Mouse (Mus musculus) heart, embryonic 13.5 days (tissue): Measurements from ENCODE around the gene Smim24. TPM values are rescaled to one million over a fixed set of nuclear protein-coding genes. Genes with fewer than 3 reads are reported as not detected.
A peak's percentile ranks its signal among the peaks of the same experiment; 100 is the strongest.

Source experiments
- ATAC-seq: fragments of 200-750 bp; cut with Nextera tagmentation; 2 replicates; pipeline ENCODE4 v1.8.0; 2017; ENCODE audit warnings: moderate TSS enrichment; ENCODE audit not compliant: insufficient number of reproducible peaks, low FRiP score, low TSS enrichment; ENCODE audit errors: extremely low read depth
- H3K27ac ChIP-seq: fragments of 300-500 bp; sonication (generic); replicated peaks from 2 replicates; pipeline ENCODE4 v1.5.1; 2015; ENCODE audit warnings: moderate library complexity, mild to moderate bottlenecking, inconsistent platforms
- H3K27me3 ChIP-seq: fragments of 300-500 bp; sonication (generic); replicated peaks from 2 replicates; pipeline ENCODE4 v1.6.1; 2015; ENCODE audit warnings: mild to moderate bottlenecking, inconsistent platforms
- H3K36me3 ChIP-seq: fragments of 300-500 bp; sonication (generic); 2 replicates; pipeline ENCODE4 v1.6.1; 2015; ENCODE audit warnings: mild to moderate bottlenecking, inconsistent platforms
- H3K4me1 ChIP-seq: fragments of 300-500 bp; sonication (generic); 2 replicates; pipeline ENCODE4 v1.6.1; 2015; ENCODE audit warnings: inconsistent platforms
- H3K4me2 ChIP-seq: fragments of 300-500 bp; sonication (generic); 2 replicates; pipeline ENCODE4 v1.6.1; 2015; ENCODE audit warnings: inconsistent platforms, mild to moderate bottlenecking, moderate library complexity
- H3K4me3 ChIP-seq: fragments of 300-500 bp; sonication (generic); 2 replicates; pipeline ENCODE4 v1.5.1; 2015; ENCODE audit warnings: moderate library complexity, mild to moderate bottlenecking, inconsistent platforms
- H3K9ac ChIP-seq: fragments of 300-500 bp; sonication (generic); 2 replicates; pipeline ENCODE4 v1.6.1; 2015; ENCODE audit warnings: inconsistent platforms, mild to moderate bottlenecking, moderate library complexity
- H3K9me3 ChIP-seq: fragments of 300-500 bp; sonication (generic); 2 replicates; pipeline ENCODE4 v1.6.1; 2016; ENCODE audit warnings: inconsistent platforms
- WGBS: fragments of 180-500 bp; shearing (Covaris S2); methylation state at CpG from one replicate; pipeline ENCODE4 v1.1.7; 2015; ENCODE audit warnings: mixed read lengths; 5-methylcytosine and 5-hydroxymethylcytosine counted together
- polyA plus RNA-seq: library from polyadenylated mRNA; unstranded; fragments of >200 nt; fragmentation: Nextera tagmentation; extraction: Ambion mirVana; gene quantifications from 2 replicates; pipeline ENCODE4 v1.2.1, GENCODE M21; 2015

The Smim24 gene
- polyA plus RNA-seq, result 2.7 and 3.1 TPM in 2 replicates

DNA sequence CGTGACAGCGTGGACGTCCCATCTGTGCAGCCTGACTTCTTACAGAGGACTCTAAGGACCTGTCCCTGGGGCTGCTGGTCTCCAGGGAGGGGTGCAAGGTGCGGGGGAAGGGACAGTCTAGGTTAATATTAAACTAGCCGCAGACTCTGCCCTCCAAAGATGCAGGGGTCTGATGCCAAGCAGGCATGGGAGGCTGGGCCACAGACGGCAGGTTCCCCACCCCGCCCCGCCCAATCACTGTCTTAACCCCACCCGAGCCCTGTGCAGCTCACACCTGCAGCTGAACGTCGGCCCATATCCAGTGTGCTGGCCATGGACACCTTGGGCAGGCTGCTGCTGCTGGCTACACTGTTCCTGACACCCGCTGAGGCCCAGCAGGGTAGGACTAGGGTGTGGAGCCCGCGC lies at the start of gene Smim24:
Smim24 (plus strand) TSS at position 271 of the 405 bp plus-strand sequence.
- H3K27ac ChIP-seq, result peak within 1 kb of the TSS; percentile 69
- WGBS, result 59% methylated on average over 14 of the region's 14 CpGs

DNA sequence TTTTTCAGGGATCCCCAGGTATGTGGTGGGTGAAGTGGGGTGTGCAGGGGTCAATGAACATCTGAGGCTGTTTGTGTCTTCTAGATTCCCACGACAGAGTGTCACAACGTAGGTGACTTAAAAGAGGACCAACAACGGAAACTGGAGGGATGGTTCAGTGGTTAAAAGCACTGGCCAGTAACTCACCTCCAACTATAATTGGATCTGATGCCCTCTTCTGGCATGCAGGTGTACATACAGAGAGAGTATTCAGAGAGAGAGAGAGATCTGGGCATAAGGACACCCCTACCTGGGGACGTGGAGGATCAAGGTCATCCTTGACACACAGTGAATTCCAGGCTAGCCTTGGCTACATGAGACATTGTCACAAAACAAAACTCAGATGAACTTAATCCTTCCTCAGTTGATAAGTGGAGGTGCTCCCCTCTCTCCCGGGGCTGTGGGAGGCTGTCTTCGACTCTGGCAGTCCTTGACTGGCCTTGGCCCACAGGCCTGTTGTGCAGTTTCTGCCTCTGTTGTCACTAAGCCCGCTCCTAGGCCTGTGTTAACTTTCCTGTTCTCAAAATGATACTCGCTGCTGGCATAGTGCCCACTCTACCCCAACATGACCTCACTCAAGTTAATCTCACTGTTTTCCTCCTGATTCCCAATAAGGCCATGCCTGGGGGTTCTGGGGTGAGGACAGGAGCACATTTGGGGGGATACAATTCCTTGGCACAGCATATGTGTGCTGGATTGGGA lies 48.3 kb upstream of the Smim24 start:
- H3K4me2 ChIP-seq, result no peak overlapping the region
- no peak for ATAC-seq
- H3K27me3 ChIP-seq, result peaks cover 50% of the 10 kb centered on the region
- 32% methylated on average over 8 of the region's 8 CpGs for WGBS
- H3K9ac ChIP-seq, result peak overlapping the region; percentile 37; the same call in 1 of the 2 replicates
- H3K9me3 ChIP-seq, result no peaks in the 10 kb centered on the region
- H3K27ac ChIP-seq, result no peak overlapping the region; the same call in 1 of the 2 replicates
- H3K4me3 ChIP-seq, result no peak overlapping the region
- peaks cover 65% of the 10 kb centered on the region for H3K4me1 ChIP-seq
- peaks cover 34% of the 10 kb centered on the region for H3K36me3 ChIP-seq

More for the DNA sequence above, at the start of gene Smim24:
- peak within 1 kb of the TSS; percentile 45 for H3K4me3 ChIP-seq
- no peak for ATAC-seq
- no peaks in the 10 kb centered on the region for H3K27me3 ChIP-seq
- H3K9ac ChIP-seq, result peak within 1 kb of the TSS; percentile 81
- peaks cover 37% of the 10 kb centered on the region for H3K36me3 ChIP-seq
- H3K4me2 ChIP-seq, result peak within 1 kb of the TSS; percentile 71
- H3K4me1 ChIP-seq, result peaks cover 34% of the 10 kb centered on the region
- H3K9me3 ChIP-seq, result no peaks in the 10 kb centered on the region

DNA sequence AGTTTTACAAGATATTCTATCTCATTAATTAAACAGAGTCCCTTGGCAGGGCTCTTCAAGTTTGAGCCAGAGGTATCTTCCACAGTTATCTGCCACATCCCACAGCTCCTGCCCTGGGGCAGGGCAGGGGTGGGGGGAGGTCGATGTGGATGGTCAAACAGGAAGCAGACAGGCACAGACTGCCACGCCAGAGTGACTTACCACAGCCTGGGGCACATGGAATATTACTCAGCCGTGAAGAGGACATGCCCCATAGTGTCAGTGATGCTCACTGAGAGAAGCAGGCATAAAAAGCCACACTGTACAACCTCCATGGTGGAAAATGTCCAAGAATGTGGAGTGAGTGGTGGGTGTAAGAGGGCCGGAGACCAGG lies 47.7 kb upstream of the Smim24 start:
- H3K27ac ChIP-seq, result no peak overlapping the region; the same call in 1 of the 2 replicates
- peaks cover 68% of the 10 kb centered on the region for H3K4me1 ChIP-seq
- WGBS, result 77% methylated on average over 4 of the region's 4 CpGs
- H3K9ac ChIP-seq, result no peak overlapping the region; the same call in 1 of the 2 replicates
- no peak for ATAC-seq
- H3K36me3 ChIP-seq, result peaks cover 34% of the 10 kb centered on the region
- no peak overlapping the region for H3K4me2 ChIP-seq
- no peaks in the 10 kb centered on the region for H3K9me3 ChIP-seq
- H3K27me3 ChIP-seq, result peaks cover 50% of the 10 kb centered on the region
- H3K4me3 ChIP-seq, result no peak overlapping the region

DNA sequence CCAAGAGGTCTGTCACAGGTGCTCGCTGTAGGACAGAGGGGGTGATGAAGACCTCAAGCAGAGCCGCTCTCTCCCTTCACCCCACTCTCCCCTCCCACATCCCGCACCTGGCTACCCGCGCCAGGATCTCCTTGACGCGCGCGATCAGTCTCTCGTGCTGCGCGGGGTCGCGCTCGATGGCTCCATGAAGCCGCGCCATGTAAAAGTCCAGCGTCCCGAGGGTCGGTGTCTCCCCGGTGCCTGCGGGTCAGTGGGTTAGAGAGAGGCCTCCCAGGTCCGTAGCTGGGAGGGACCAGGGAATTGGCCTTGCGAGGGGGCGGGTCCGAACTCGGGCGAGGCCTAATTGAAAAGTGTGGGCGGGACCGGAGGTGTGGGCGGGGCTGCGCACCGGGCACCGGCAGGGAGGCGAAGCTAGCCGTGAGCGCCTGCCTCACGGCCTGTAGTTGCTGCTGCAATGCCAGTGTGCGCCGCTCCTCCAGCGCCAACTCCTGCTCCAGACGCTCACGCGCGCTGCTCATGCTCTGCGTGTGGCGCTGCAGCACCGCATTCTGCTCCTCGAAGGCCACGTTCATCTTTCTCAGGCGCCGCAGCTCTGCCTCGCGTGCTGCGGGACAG lies 46.3 kb upstream of the Smim24 start:
- Histone ChIP-seq H3K4me3 (peak overlapping the region; percentile 36), H3K9me3 (no peaks in the 10 kb centered on the region), H3K27ac (peak overlapping the region; percentile 59; the same call in 1 of the 2 replicates), H3K4me2 (peak overlapping the region; percentile 66), H3K9ac (peak overlapping the region; percentile 71), H3K36me3 (peaks cover 34% of the 10 kb centered on the region), H3K27me3 (peaks cover 43% of the 10 kb centered on the region), H3K4me1 (peaks cover 63% of the 10 kb centered on the region)
- 12% methylated on average over 55 of the region's 55 CpGs for WGBS
- no peak for ATAC-seq

DNA sequence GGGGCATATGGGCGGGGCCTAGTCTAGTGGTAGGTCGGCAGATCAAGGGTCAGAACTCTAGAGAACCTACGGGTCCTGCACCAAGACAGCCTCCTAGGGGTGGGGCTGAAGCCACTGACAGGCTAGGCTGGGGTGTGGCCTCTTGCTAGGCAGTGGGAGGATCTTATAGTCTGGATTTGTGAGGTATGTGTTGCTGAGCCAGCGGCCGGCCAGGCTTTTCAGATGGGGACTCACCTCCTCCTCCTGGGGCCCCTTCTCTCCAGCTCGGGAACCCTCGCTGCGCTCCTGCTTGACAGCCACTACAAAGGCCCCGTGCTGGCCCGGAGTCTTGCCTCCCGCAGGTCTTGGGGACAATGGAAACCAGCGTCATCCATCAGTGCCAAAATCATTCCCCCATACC lies 43.7 kb upstream of the Smim24 start:
- peaks cover 34% of the 10 kb centered on the region for H3K36me3 ChIP-seq
- H3K4me1 ChIP-seq, result peaks cover 57% of the 10 kb centered on the region
- 10% methylated on average over 12 of the region's 12 CpGs for WGBS
- H3K9ac ChIP-seq, result peak overlapping the region; percentile 97
- ATAC-seq, result no peak
- peak overlapping the region; percentile 88 for H3K27ac ChIP-seq
- H3K9me3 ChIP-seq, result no peaks in the 10 kb centered on the region
- peak overlapping the region; percentile 86 for H3K4me3 ChIP-seq
- H3K4me2 ChIP-seq, result peak overlapping the region; percentile 92
- H3K27me3 ChIP-seq, result peaks cover 18% of the 10 kb centered on the region

DNA sequence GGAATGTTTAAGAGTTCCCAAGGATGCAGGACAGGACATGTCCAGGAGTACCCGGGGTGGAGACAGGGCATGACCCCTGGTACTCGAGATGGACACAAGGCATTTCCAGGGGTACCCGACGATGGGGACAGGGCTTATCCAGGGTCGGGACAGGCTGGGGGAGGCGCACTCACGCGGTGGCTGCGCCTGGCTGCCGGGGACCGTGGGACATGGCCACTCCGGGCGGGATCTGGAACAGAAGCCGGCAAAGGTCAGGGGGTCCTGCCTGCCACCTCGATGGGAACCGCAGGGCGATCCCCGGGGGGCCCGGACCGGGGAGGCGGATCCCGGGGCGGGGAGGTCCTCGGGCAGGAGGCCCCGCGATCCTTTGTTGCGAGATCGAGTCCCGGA lies 42.9 kb upstream of the Smim24 start:
- ATAC-seq, result no peak
- Histone ChIP-seq H3K27ac (peak overlapping the region; percentile 88), H3K4me2 (peak overlapping the region; percentile 92), H3K4me3 (peak overlapping the region; percentile 86), H3K36me3 (peaks cover 34% of the 10 kb centered on the region), H3K4me1 (peaks cover 51% of the 10 kb centered on the region), H3K9me3 (no peaks in the 10 kb centered on the region), H3K9ac (peak overlapping the region; percentile 97), H3K27me3 (peaks cover 11% of the 10 kb centered on the region)
- WGBS, result 2% methylated on average over 29 of the region's 29 CpGs

DNA sequence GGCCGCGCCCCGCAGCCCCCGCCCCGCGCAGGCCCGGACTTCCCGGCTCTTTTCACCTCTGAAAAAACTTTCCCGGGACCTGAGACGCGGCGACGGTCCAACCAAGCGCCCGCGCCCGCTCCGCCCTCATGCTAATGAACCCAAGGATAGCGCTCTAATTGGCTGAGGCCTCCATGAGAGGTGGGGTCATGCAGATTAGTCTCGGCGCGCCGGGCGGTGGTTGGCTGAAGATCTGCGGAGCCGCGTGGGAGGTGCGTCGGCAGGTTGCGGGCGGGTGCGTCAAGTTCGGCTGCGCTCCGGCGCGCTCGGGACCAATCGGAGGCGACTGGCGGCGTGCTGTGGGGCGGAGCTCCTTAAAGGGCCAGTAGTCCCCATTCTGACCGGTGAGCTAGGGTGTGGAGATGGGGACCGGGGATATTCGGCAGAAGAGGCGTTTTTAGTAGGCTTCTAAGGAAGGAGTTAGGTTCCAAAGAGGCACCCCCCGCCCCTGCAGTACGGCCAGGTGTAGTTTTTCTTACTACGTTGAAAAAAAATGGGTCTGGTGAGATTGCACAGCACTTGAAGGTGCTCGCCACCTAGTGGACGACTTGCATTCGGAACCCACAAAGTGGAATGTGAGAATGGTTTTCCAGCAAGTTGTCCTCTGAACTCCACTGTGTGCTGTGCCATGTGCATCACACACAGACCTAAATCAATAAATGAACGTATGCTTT lies 42.3 kb upstream of the Smim24 start, which contains the start of gene Hmg20b:
Hmg20b (minus strand) TSS at position 130 of the 713 bp plus-strand sequence.
- Histone ChIP-seq H3K27ac (peak within 1 kb of the TSS; percentile 88), H3K4me1 (peaks cover 49% of the 10 kb centered on the region), H3K4me2 (peak within 1 kb of the TSS; percentile 92), H3K36me3 (peaks cover 29% of the 10 kb centered on the region), H3K4me3 (peak within 1 kb of the TSS; percentile 86), H3K27me3 (peaks cover 6% of the 10 kb centered on the region; the same call in 1 of the 2 replicates), H3K9ac (peak within 1 kb of the TSS; percentile 97), H3K9me3 (no peaks in the 10 kb centered on the region)
- ATAC-seq, result peak; percentile 91
- under 1% methylated on average over 54 of the region's 54 CpGs for WGBS

DNA sequence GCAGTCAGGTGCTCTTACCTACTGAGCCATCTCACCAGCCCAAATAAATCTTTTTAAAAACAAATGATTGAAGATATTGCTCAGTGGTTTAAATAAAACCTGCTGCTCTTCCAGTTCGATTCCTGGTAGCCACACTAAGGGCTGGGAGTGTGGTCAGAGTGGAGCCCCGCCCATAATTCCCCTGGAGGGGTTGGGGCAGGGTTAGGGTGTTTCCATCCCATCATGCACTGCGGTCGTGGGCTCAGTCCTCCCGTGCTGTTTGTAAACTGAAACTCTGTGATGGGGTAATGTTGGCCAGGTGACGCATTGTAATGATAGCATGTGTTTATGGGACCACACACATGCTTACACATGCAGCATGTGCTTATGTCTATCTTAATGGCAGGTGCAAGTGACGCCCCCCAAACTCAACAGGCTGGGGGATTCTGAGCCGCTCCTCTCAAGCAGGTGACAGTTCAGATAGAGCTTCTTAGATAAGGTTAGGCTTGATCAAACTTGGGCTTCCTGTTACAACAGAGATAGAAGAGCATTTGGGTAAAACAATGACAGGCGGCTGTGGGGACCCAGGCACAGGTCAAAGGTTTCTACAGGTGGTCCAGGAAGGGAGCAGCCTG lies 41.1 kb upstream of the Smim24 start:
- ATAC-seq, result no peak
- Histone ChIP-seq H3K27ac (peak overlapping the region; percentile 39; the same call in 1 of the 2 replicates), H3K4me2 (peak overlapping the region; percentile 66)

DNA sequence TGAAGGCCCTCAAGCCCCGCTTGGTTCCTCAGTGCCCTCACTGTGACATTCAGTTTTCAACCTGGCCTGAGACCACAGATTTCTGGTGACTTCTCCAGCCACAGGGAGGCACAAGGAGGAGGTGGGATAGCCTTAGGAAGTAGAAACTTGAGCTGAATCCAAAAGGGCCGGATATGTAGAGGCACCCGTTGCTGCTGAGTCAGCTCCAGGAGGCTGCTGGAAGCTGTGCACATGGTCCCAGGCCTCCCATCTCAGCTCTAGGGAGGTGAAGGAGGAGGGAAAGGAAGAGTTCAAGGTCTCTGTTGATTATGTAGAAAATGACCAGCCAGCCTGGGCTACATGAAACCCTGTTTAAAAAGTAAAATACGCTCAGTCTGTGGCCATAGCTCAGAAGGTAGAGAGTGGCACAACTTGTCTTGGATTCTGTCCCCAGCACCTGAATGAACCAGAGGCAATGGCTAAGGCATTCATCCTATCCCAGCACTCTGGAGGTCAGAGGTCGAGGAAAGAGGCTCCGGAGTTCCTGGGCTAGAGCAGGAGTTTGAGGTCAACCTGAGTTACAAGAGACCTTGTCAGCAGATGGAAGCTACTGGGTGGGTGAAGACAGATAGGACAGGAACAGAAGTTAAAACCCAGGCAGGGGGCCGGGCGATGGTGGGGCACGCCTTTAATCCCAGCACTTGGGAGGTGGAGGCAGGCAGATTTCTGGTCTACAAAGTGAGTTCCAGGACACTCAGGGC lies 37.9 kb upstream of the Smim24 start:
- Histone ChIP-seq H3K4me1 (peaks cover 42% of the 10 kb centered on the region), H3K36me3 (no peaks in the 10 kb centered on the region), H3K9me3 (no peaks in the 10 kb centered on the region), H3K4me3 (no peak overlapping the region), H3K9ac (0 out of 2 replicates have a peak overlapping the region, but pooled peaks have one; percentile 28), H3K27me3 (no peaks in the 10 kb centered on the region), H3K27ac (no peak overlapping the region), H3K4me2 (no peak overlapping the region)
- ATAC-seq, result no peak
- WGBS, result 56% methylated on average over 9 of the region's 9 CpGs

More for the DNA sequence above, 41.1 kb upstream of the Smim24 start:
- H3K27me3 ChIP-seq, result no peaks in the 10 kb centered on the region
- 15% methylated on average over 9 of the region's 9 CpGs for WGBS
- peak overlapping the region; percentile 52 for H3K9ac ChIP-seq
- no peaks in the 10 kb centered on the region for H3K9me3 ChIP-seq
- H3K4me1 ChIP-seq, result peaks cover 47% of the 10 kb centered on the region
- H3K36me3 ChIP-seq, result peaks cover 18% of the 10 kb centered on the region
- H3K4me3 ChIP-seq, result 0 out of 2 replicates have a peak overlapping the region, but pooled peaks have one; percentile 4

DNA sequence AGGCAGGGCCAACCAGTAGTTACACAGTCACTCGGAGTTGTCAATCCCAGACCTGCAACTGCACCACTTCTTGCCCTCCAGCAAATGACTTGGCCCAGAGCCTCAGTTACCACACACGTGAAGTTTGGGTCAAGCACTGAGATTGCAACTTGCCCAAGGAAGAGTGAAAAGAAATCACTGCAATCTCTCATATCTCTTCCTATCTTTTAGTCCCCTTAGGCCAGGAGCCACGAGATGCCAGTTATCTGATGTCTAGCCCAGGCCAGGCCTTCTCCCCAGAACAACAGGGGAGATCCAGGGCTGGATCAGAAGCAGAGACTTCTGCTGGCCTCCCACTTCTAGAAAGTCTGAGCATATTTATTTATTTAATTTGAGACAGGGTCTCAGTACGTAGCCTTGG lies 37.3 kb upstream of the Smim24 start:
- Histone ChIP-seq H3K36me3 (no peaks in the 10 kb centered on the region), H3K27me3 (no peaks in the 10 kb centered on the region), H3K4me3 (no peak overlapping the region), H3K27ac (no peak overlapping the region), H3K9ac (no peak overlapping the region), H3K9me3 (no peaks in the 10 kb centered on the region), H3K4me1 (peaks cover 48% of the 10 kb centered on the region), H3K4me2 (no peak overlapping the region)
- WGBS, result 67% methylated on average over 4 of the region's 4 CpGs
- no peak for ATAC-seq
